Mouse (Mus musculus) hindbrain, embryonic 11.5 days (tissue): ENCODE data around the gene Opcml. TPM values are rescaled to one million over a fixed set of nuclear protein-coding genes. Genes with fewer than 3 reads are reported as not detected.

Experiments
- ATAC-seq: fragments of 200-750 bp; cut with Nextera tagmentation; 2 replicates; pipeline ENCODE4 v1.8.0; 2017; ENCODE audit warnings: mild to moderate bottlenecking, moderate TSS enrichment, moderate library complexity; ENCODE audit not compliant: low FRiP score
- DNase-seq: peaks from one replicate; pipeline ENCODE4 v3.0.0-alpha.2; 2015; ENCODE audit warnings: low spot score
- H3K27ac ChIP-seq: fragments of 300-500 bp; sonication (generic); 2 replicates; pipeline ENCODE4 v1.5.1; 2014; ENCODE audit warnings: mild to moderate bottlenecking, low read depth, low read length
- H3K27me3 ChIP-seq: fragments of 300-500 bp; sonication (generic); 2 replicates; pipeline ENCODE4 v1.6.1; 2014; ENCODE audit warnings: mild to moderate bottlenecking, low read length, moderate library complexity, mixed read lengths; ENCODE audit not compliant: control insufficient read depth, insufficient read depth
- H3K36me3 ChIP-seq: fragments of 300-500 bp; sonication (generic); 2 replicates; pipeline ENCODE4 v1.6.1; 2014; ENCODE audit warnings: mild to moderate bottlenecking, low read length, moderate library complexity, mixed read lengths; ENCODE audit not compliant: control insufficient read depth, insufficient read depth
- H3K4me1 ChIP-seq: fragments of 300-500 bp; sonication (generic); replicated peaks from 2 replicates; pipeline ENCODE4 v1.6.1; 2014; ENCODE audit warnings: low read length, mixed read lengths; ENCODE audit not compliant: control insufficient read depth, insufficient read depth
- H3K4me2 ChIP-seq: fragments of 300-500 bp; sonication (generic); replicated peaks from 2 replicates; pipeline ENCODE4 v1.6.1; 2014; ENCODE audit warnings: mild to moderate bottlenecking, low read depth, low read length
- H3K4me3 ChIP-seq: fragments of 300-500 bp; sonication (generic); 2 replicates; pipeline ENCODE4 v1.5.1; 2014; ENCODE audit warnings: low read depth, low read length
- H3K9ac ChIP-seq: fragments of 300-500 bp; sonication (generic); 2 replicates; pipeline ENCODE4 v1.6.1; 2014; ENCODE audit warnings: low read depth, low read length
- H3K9me3 ChIP-seq: fragments of 300-500 bp; sonication (generic); 2 replicates; pipeline ENCODE4 v1.6.1; 2016; ENCODE audit warnings: low read length; ENCODE audit not compliant: control insufficient read depth
- WGBS: fragments of 180-500 bp; shearing (Covaris S2); extraction: QIAGEN DNeasy Blood & Tissue Kit; methylation state at CpG from one replicate; pipeline ENCODE4 v1.1.7; 2014; 5-methylcytosine and 5-hydroxymethylcytosine counted together
- polyA plus RNA-seq: library from polyadenylated mRNA; unstranded; fragments of >200 nt; fragmentation: Nextera tagmentation; extraction: Ambion mirVana; gene quantifications from 2 replicates; pipeline ENCODE4 v1.2.1, GENCODE M21; 2014

Opcml gene
- polyA plus RNA-seq, 1 experiment from 2014 or later = 5.7 TPM

GRCm38 (mm10) chr9:27963385-27963784 lies 172.8 kb downstream of the Opcml start:
- no peak overlapping the region for H3K4me3 ChIP-seq
- WGBS = 71% methylated on average over 2 of the region's 2 CpGs
- no peaks in the 10 kb centered on the region for H3K9me3 ChIP-seq
- no peak overlapping the region for H3K4me2 ChIP-seq
- no peak overlapping the region for H3K9ac ChIP-seq
- no peak for ATAC-seq
- H3K27me3 ChIP-seq = no peaks in the 10 kb centered on the region
- no peaks in the 10 kb centered on the region for H3K36me3 ChIP-seq
- no peak overlapping the region for H3K27ac ChIP-seq
- no peaks in the 10 kb centered on the region for H3K4me1 ChIP-seq
- DNase-seq = no peak

GRCm38 (mm10) chr9:27964902-27965550 lies 174.5 kb downstream of the Opcml start:
- Histone ChIP-seq H3K27me3 (no peaks in the 10 kb centered on the region), H3K36me3 (no peaks in the 10 kb centered on the region), H3K27ac (no peak overlapping the region), H3K9me3 (no peaks in the 10 kb centered on the region), H3K4me3 (no peak overlapping the region), H3K9ac (no peak overlapping the region), H3K4me2 (no peak overlapping the region), H3K4me1 (no peaks in the 10 kb centered on the region)
- no peak for ATAC-seq
- WGBS = 86% methylated on average over 10 of the region's 10 CpGs
- DNase-seq = no peak

GRCm38 (mm10) chr9:27968266-27968665 lies 177.7 kb downstream of the Opcml start:
- DNase-seq (no peak), ATAC-seq (no peak)
- Histone ChIP-seq H3K36me3 (no peaks in the 10 kb centered on the region), H3K27ac (no peak overlapping the region), H3K9ac (no peak overlapping the region), H3K9me3 (no peaks in the 10 kb centered on the region), H3K4me3 (no peak overlapping the region), H3K4me2 (no peak overlapping the region), H3K27me3 (no peaks in the 10 kb centered on the region), H3K4me1 (no peaks in the 10 kb centered on the region)

- ATAC-seq (no peak), DNase-seq (no peak)
- H3K9me3 ChIP-seq = no peaks in the 10 kb centered on the region
- no peak overlapping the region for H3K9ac ChIP-seq
- no peak overlapping the region for H3K27ac ChIP-seq
- H3K4me2 ChIP-seq = no peak overlapping the region
- WGBS = 87% methylated on average over 5 of the region's 5 CpGs
- no peaks in the 10 kb centered on the region for H3K27me3 ChIP-seq
- no peak overlapping the region for H3K4me3 ChIP-seq
- H3K4me1 ChIP-seq = no peaks in the 10 kb centered on the region
- H3K36me3 ChIP-seq = no peaks in the 10 kb centered on the region
Observed at GRCm38 (mm10) chr9:27972293-27972692, 181.7 kb downstream of the Opcml start.

GRCm38 (mm10) chr9:27982576-27982975 lies 192.0 kb downstream of the Opcml start:
- Histone ChIP-seq H3K4me2 (no peak overlapping the region), H3K27me3 (no peaks in the 10 kb centered on the region), H3K9ac (no peak overlapping the region), H3K9me3 (no peaks in the 10 kb centered on the region), H3K4me3 (no peak overlapping the region), H3K36me3 (no peaks in the 10 kb centered on the region), H3K27ac (no peak overlapping the region), H3K4me1 (no peaks in the 10 kb centered on the region)
- DNase-seq (no peak), ATAC-seq (no peak)

GRCm38 (mm10) chr9:27986604-27987588 lies 196.3 kb downstream of the Opcml start:
- no peak overlapping the region for H3K27ac ChIP-seq
- H3K9me3 ChIP-seq = no peaks in the 10 kb centered on the region
- no peaks in the 10 kb centered on the region for H3K4me1 ChIP-seq
- no peaks in the 10 kb centered on the region for H3K36me3 ChIP-seq
- no peak overlapping the region for H3K9ac ChIP-seq
- no peaks in the 10 kb centered on the region for H3K27me3 ChIP-seq
- no peak for DNase-seq
- H3K4me2 ChIP-seq = no peak overlapping the region
- no peak for ATAC-seq
- 85% methylated on average over 8 of the region's 8 CpGs for WGBS
- H3K4me3 ChIP-seq = no peak overlapping the region

GRCm38 (mm10) chr9:27991611-27992010 lies 201.0 kb downstream of the Opcml start:
- Histone ChIP-seq H3K4me3 (no peak overlapping the region), H3K9me3 (no peaks in the 10 kb centered on the region), H3K9ac (no peak overlapping the region), H3K27ac (no peak overlapping the region), H3K36me3 (no peaks in the 10 kb centered on the region), H3K4me2 (no peak overlapping the region), H3K27me3 (no peaks in the 10 kb centered on the region), H3K4me1 (no peaks in the 10 kb centered on the region)
- no peak for ATAC-seq
- WGBS = 82% methylated on average over 4 of the region's 4 CpGs
- no peak for DNase-seq

- Histone ChIP-seq H3K9me3 (no peaks in the 10 kb centered on the region), H3K27me3 (no peaks in the 10 kb centered on the region), H3K4me3 (no peak overlapping the region), H3K27ac (no peak overlapping the region), H3K9ac (no peak overlapping the region), H3K4me2 (no peak overlapping the region), H3K36me3 (no peaks in the 10 kb centered on the region), H3K4me1 (no peaks in the 10 kb centered on the region)
- ATAC-seq = no peak
- DNase-seq = no peak
- 93% methylated on average over 7 of the region's 7 CpGs for WGBS
Observed at GRCm38 (mm10) chr9:27996536-27996935, 206.0 kb downstream of the Opcml start.

GRCm38 (mm10) chr9:27998767-27999166 lies 208.2 kb downstream of the Opcml start:
- no peak overlapping the region for H3K27ac ChIP-seq
- no peaks in the 10 kb centered on the region for H3K36me3 ChIP-seq
- H3K4me2 ChIP-seq = no peak overlapping the region
- 70% methylated on average over 4 of the region's 4 CpGs for WGBS
- ATAC-seq = no peak
- DNase-seq = no peak
- no peaks in the 10 kb centered on the region for H3K4me1 ChIP-seq
- no peak overlapping the region for H3K4me3 ChIP-seq
- no peaks in the 10 kb centered on the region for H3K9me3 ChIP-seq
- no peaks in the 10 kb centered on the region for H3K27me3 ChIP-seq
- H3K9ac ChIP-seq = no peak overlapping the region
